Mouse (Mus musculus) G1E (cell line): ENCODE measurements around the gene Ncapd2. TPM values are rescaled to one million over a fixed set of nuclear protein-coding genes. Genes with fewer than 3 reads are reported as not detected.

Source experiments
- ATAC-seq: 2 replicates; pipeline ENCODE4 v1.8.0; 2016; ENCODE audit warnings: mild to moderate bottlenecking; ENCODE audit not compliant: insufficient number of reproducible peaks, poor library complexity, low FRiP score, severe bottlenecking; ENCODE audit errors: extremely low read depth
- DNase-seq: peaks from one replicate; pipeline ENCODE4 v3.0.0; 2012; ENCODE audit warnings: low spot score
- H3K27me3 ChIP-seq: 2 replicates; pipeline ENCODE4 v1.6.1; 2012; ENCODE audit warnings: mild to moderate bottlenecking, low read length, inconsistent platforms; ENCODE audit not compliant: insufficient read depth
- H3K36me3 ChIP-seq: replicated peaks from 2 replicates; pipeline ENCODE3; 2012; ENCODE audit warnings: mild to moderate bottlenecking, inconsistent platforms
- H3K4me1 ChIP-seq: 2 replicates; pipeline ENCODE4 v1.6.1; 2012; ENCODE audit warnings: low read depth, low read length, inconsistent platforms, mixed read lengths; ENCODE audit not compliant: insufficient read depth
- H3K4me3 ChIP-seq: 2 replicates; pipeline ENCODE4 v1.5.1; 2012; ENCODE audit warnings: low read depth, mild to moderate bottlenecking, inconsistent platforms, low read length, moderate library complexity, mixed read lengths
- H3K9me3 ChIP-seq: replicated peaks from 2 replicates; pipeline ENCODE4 v1.6.1; 2012; ENCODE audit warnings: inconsistent platforms
- CTCF ChIP-seq: IDR thresholded peaks from 2 replicates; pipeline ENCODE4 v1.5.1; 2012; ENCODE audit warnings: low read depth, low read length, inconsistent platforms, mixed read lengths
- GATA1 ChIP-seq: IDR thresholded peaks from 2 replicates; pipeline ENCODE4 v1.6.1; 2012; ENCODE audit warnings: borderline replicate concordance, low read length, inconsistent platforms, mixed read lengths
- GATA2 ChIP-seq: IDR thresholded peaks from 2 replicates; pipeline ENCODE4 v1.6.1; 2012; ENCODE audit warnings: low read depth, low read length, inconsistent platforms, borderline replicate concordance
- POLR2AphosphoS5 ChIP-seq: IDR thresholded peaks from 2 replicates; pipeline ENCODE4 v1.6.1; 2012; ENCODE audit warnings: low read depth, low read length, inconsistent platforms; ENCODE audit not compliant: insufficient replicate concordance
- TAL1 ChIP-seq: conservative IDR thresholded peaks from 2 replicates; pipeline ENCODE4 v1.6.1; 2012; ENCODE audit warnings: low read depth, low read length, inconsistent platforms, mixed read lengths
- polyA plus RNA-seq: library from polyadenylated mRNA; stranded (reverse); fragments of >175 nt; gene quantifications from 2 replicates; pipeline ENCODE4 v1.2.3, GENCODE M21; 2012
- total RNA-seq, 2 experiments: library from RNA; stranded (forward) in 1 of 2; stranded (reverse) in 1 of 2; fragments of 200-1000 nt in 1 of 2; fragments of >200 nt in 1 of 2; fragmentation: Nextera tagmentation in 1 of 2; gene quantifications; 2 replicates each; pipeline ENCODE4 v1.2.3; 2014 to 2017

The Ncapd2 gene
- total and polyA plus RNA-seq, 3 experiments: 243 to 557 (median 269) TPM

DNA sequence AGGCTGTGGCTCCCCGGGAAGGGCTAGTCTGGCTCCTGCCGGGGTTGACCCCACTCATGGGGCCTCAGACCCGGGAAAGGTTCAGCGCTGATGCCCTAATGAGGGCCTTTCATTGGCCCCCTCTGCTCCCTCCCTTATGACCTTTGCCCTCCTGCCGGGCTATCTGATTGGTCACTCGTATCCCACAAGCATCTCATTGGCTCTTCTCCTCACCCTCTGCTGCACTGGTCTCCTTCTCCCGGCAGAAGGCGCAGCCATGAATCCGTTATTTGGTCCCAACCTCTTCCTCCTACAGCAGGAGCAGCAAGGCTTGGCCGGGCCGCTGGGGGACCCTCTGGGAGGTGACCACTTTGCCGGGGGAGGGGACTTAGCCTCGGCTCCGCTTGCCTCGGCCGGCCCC lies 46.5 kb downstream of the Ncapd2 start, which contains the start of gene Iffo1:
Iffo1 (plus strand) TSS at position 241 of the 400 bp plus-strand sequence.
- no peaks in the 10 kb centered on the region for H3K27me3 ChIP-seq
- ATAC-seq: peak; percentile 95
- no peaks in the 10 kb centered on the region for H3K9me3 ChIP-seq
- H3K36me3 ChIP-seq: peaks cover 90% of the 10 kb centered on the region
- peak; percentile 99 for DNase-seq
- H3K4me1 ChIP-seq: peaks cover 89% of the 10 kb centered on the region
- H3K4me3 ChIP-seq: peak within 1 kb of the TSS; percentile 87
- TF ChIP-seq GATA2: no peak

- DNase-seq (no peak), ATAC-seq (no peak)
- Histone ChIP-seq H3K36me3 (peaks cover 91% of the 10 kb centered on the region), H3K9me3 (no peaks in the 10 kb centered on the region), H3K27me3 (no peaks in the 10 kb centered on the region), H3K4me3 (peak overlapping the region; percentile 16; the same call in 1 of the 2 replicates), H3K4me1 (peaks cover 90% of the 10 kb centered on the region)
- no peak for TF ChIP-seq TAL1
- no peak for TF ChIP-seq GATA2
- no peak for TF ChIP-seq CTCF
- TF ChIP-seq POLR2AphosphoS5: no peak
- no peak for TF ChIP-seq GATA1
These were observed 47.6 kb downstream of the Ncapd2 start for GRCm38 (mm10) chr6:125143904-125144303.

- ATAC-seq (no peak), DNase-seq (no peak)
- Histone ChIP-seq H3K4me3 (no peak overlapping the region), H3K9me3 (no peaks in the 10 kb centered on the region), H3K4me1 (peaks cover 89% of the 10 kb centered on the region), H3K36me3 (peaks cover 91% of the 10 kb centered on the region), H3K27me3 (no peaks in the 10 kb centered on the region)
- no peak for TF ChIP-seq TAL1
- no peak for TF ChIP-seq GATA1
- TF ChIP-seq POLR2AphosphoS5: no peak
These were observed 48.4 kb downstream of the Ncapd2 start for GRCm38 (mm10) chr6:125143128-125143527.

DNA sequence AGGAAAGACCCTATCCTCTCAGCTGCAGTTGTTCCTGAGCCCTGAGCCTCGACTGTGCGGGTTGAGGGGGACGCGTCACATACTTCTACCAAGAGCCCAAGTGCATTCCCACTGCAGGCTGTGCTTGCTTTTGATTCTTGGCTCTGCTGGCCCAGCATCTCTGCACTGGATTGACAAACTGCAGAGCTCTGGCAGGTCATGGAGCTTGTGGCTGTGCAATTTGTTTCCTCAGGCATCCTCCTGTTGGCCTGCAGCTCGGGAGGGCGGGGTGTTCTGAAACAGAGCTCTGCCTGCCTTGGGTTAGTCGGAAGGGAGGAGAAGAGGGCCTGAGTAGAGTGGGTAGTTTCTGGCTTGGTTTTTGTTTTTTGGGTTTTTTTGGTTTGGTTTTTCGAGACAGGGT lies 49.1 kb downstream of the Ncapd2 start:
- peaks cover 88% of the 10 kb centered on the region for H3K4me1 ChIP-seq
- H3K36me3 ChIP-seq: peaks cover 91% of the 10 kb centered on the region
- H3K27me3 ChIP-seq: no peaks in the 10 kb centered on the region
- no peak for DNase-seq
- H3K9me3 ChIP-seq: no peaks in the 10 kb centered on the region
- TF ChIP-seq GATA1: no peak
- no peak for TF ChIP-seq CTCF
- TF ChIP-seq TAL1: no peak
- no peak for TF ChIP-seq POLR2AphosphoS5
- TF ChIP-seq GATA2: no peak
- ATAC-seq: no peak
- no peak overlapping the region for H3K4me3 ChIP-seq

DNA sequence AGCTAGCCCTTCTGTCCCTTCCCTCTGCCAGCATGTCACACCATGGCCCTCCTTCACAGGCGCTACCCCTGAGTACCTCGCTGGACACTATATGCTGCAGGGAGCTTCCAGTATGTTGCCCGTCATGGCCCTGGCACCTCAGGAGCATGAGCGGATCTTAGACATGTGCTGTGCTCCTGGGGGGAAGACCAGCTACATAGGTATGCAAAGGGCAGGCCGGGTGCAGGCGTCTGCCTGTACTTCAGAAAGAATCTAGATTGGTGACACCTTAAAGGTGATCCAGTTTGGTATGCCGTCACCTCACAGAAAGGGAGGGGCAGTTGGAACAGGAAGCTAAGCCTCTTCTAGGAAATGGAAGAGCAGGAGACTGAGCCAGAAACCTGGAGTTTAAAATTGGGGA lies 51.8 kb downstream of the Ncapd2 start:
- no peak overlapping the region for H3K4me3 ChIP-seq
- TF ChIP-seq GATA1 (no peak), POLR2AphosphoS5 (0 out of 2 replicates have a peak, but pooled peaks have one; percentile 27)
- H3K27me3 ChIP-seq: no peaks in the 10 kb centered on the region
- DNase-seq (no peak), ATAC-seq (no peak)
- peaks cover 85% of the 10 kb centered on the region for H3K4me1 ChIP-seq
- H3K36me3 ChIP-seq: peaks cover 99% of the 10 kb centered on the region
- no peaks in the 10 kb centered on the region for H3K9me3 ChIP-seq

DNA sequence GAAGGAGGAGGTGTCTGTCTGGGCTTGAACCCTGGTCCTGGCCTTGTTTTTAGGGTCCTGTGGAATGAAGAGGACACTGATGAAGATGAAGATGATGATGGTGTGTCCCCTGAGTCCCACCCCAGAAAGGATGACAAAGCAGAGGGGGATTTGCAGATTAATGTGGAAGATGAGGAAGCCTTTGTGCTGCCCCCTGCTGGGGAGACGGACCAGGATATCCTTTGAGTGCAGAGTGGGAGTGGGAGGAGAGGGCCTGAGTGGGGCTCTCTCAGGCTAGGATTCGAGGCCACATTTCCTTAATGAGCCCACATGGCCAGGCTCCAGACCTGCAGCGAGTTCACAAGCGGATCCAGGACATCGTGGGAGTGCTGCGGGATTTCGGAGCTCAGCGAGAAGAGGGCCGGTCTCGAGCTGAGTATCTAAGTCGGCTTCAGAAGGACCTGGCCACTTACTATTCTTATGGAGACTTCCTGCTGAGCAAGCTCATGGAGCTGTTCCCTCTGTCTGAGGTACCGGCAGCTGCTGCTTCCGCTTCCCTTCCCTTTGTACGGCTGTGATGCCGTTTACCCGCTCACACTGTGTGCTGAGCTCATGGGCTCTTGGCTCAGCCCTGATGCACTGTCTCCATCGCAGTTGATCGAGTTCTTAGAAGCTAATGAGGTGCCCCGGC lies 54.4 kb downstream of the Ncapd2 start:
- no peaks in the 10 kb centered on the region for H3K9me3 ChIP-seq
- TF ChIP-seq GATA1: no peak
- TF ChIP-seq CTCF: no peak
- TF ChIP-seq TAL1: no peak
- no peak for TF ChIP-seq GATA2
- TF ChIP-seq POLR2AphosphoS5: no peak
- ATAC-seq (no peak), DNase-seq (no peak)
- H3K4me3 ChIP-seq: peak overlapping the region; percentile 2; the same call in 1 of the 2 replicates
- peaks cover 94% of the 10 kb centered on the region for H3K36me3 ChIP-seq
- H3K4me1 ChIP-seq: peaks cover 82% of the 10 kb centered on the region
- H3K27me3 ChIP-seq: no peaks in the 10 kb centered on the region

GRCm38 (mm10) chr6:125132470-125132869 lies 59.0 kb downstream of the Ncapd2 start:
- ATAC-seq (no peak), DNase-seq (no peak)
- Histone ChIP-seq H3K4me1 (peaks cover 59% of the 10 kb centered on the region), H3K4me3 (peak overlapping the region; percentile 85), H3K36me3 (peaks cover 79% of the 10 kb centered on the region), H3K27me3 (no peaks in the 10 kb centered on the region), H3K9me3 (no peaks in the 10 kb centered on the region)
- TF ChIP-seq GATA1 (no peak), GATA2 (no peak), POLR2AphosphoS5 (no peak), CTCF (no peak), TAL1 (no peak)
